Mouse (Mus musculus): ENCODE results near the gene Jmjd4.

- peak; percentile 39; the same call in 1 of the 2 replicates for TF ChIP-seq CTCF (IDR thresholded peaks at IDR 0.05; ENCODE audit: extremely low read depth, insufficient read depth, low read length)
- TF ChIP-seq POLR2A (IDR thresholded peaks at IDR 0.05; ENCODE audit: extremely low read depth, insufficient read depth, low read length): no peak
Observed at GRCm38 (mm10) chr11:59483212-59483611, 33.4 kb downstream of the Jmjd4 start.

Data from cortical plate, adult 2 months (tissue).